Mouse (Mus musculus) layer of hippocampus, adult 11-12 months (tissue): ENCODE results near the gene Dnm1.

Source experiments
- DNase-seq: peaks from one replicate; pipeline ENCODE4 v3.0.0; 2022; ENCODE audit warnings: low spot score

Dnm1 gene

GRCm38 (mm10) chr2:32275823-32276222, 77.3 kb downstream of the Dnm1 start:
- DNase-seq, result no peak

- DNase-seq, result peak; percentile 37
Measured at GRCm38 (mm10) chr2:32260635-32261034, 92.5 kb downstream of the Dnm1 start.

- peak; percentile 89 for DNase-seq
Measured at GRCm38 (mm10) chr2:32259657-32260417, 93.3 kb downstream of the Dnm1 start, which contains the start of gene Uck1. TSS of gene Uck1 (minus strand) at chr2:32260159.

- no peak for DNase-seq
Measured at GRCm38 (mm10) chr2:32258887-32259533, 94.1 kb downstream of the Dnm1 start.
